Mouse (Mus musculus): ENCODE measurements around the gene Cfap77. TPM values are rescaled to one million over a fixed set of nuclear protein-coding genes. Genes with fewer than 3 reads are reported as not detected.

Cfap77 gene
- polyA plus RNA-seq, 1 experiment: 0.04 TPM

DNA sequence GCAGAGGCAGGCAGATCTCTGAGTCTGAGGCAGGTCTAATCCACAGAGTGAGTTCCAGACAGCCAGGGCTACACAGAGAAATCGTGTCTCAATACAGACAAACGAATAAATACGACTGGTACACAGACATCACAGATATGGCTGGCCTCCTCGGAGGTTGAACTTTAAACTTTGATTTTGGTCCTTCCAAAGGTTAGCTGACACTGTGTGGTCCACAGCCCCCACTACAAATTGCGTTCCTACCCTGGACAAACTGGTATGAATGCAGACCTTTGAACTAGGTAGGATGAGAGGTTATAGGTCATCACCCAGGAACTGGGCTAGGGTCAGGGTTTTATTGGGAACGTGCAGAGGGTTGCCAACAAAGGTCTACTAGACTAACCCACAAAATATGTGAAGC lies 47.2 kb downstream of the Cfap77 start:
- no peak for DNase-seq (ENCODE audit: low read depth, low spot score)
- 55% methylated on average over 6 of the region's 6 CpGs for WGBS

DNA sequence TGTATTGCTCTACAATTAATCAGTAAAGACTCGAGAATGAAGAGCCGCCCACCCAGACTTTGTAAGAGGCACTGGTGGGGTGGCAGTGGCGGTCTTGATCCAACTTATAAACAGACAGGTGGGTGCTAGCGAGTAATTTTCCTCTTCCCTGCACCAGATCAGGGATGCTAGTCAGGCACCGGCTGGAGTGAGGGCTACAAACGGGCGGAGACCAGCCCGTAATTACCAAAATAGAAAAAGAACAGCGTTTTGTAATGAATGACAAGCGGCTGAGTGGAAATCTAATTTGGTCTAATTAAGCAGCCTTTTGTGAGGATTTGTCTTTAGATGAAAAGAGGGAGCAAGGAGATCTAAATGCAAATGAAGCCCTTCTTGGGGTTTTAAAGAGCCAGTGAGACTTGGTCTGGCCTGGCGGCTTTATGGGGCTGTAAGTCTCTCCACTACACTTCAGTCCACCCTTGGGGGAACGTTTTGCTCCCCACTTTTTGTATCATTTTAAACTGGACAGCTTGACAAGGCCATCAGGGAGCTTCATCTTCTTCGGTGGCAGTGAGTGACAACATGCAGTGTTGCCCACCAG lies 48.3 kb downstream of the Cfap77 start:
- no peak for DNase-seq (ENCODE audit: low read depth, low spot score)
- WGBS: 74% methylated on average over 13 of the region's 13 CpGs

DNA sequence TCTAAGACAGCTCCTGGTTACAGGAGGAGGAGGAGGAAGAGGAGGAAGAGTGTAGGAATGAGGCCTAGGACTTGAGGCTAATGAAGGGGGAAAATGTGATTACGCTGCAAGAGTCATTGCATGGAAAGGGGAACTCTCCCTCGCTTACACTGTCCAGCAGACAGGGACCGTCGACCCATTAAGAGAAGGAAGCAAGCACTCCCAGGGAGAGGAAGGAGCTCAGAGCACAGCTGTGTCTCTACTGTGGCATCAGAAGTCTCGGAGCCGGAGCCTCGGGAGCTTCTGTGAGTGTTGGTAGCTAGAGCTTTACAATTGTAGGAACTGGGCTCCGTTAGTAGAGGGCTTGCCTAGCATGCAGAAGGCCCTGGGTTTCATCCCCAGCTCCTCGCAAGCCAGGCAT lies 50.8 kb downstream of the Cfap77 start:
- WGBS: 57% methylated on average over 9 of the region's 9 CpGs
- DNase-seq (ENCODE audit: low read depth, low spot score): no peak

DNA sequence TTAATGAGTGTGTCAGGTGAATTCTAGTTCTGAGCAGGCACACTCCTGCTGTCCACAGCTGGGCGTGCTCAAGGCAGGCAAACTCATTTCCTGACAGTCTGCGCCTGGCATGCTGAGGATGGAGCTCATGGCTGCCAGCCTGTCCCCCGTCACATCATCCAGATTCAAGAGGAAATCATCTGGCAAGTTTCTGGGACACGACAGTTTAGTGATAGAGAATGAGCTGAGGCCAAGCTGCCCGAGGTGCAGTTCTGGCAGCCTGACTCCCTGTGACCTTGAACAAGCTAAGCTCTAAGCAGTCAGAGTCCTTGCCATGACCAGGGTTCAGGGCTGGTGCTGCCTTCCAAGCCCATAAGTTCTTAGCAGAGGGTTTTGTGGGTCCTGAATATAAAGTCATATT lies 56.6 kb downstream of the Cfap77 start:
- WGBS: 38% methylated on average over 5 of the region's 5 CpGs
- DNase-seq (ENCODE audit: low read depth, low spot score): no peak

DNA sequence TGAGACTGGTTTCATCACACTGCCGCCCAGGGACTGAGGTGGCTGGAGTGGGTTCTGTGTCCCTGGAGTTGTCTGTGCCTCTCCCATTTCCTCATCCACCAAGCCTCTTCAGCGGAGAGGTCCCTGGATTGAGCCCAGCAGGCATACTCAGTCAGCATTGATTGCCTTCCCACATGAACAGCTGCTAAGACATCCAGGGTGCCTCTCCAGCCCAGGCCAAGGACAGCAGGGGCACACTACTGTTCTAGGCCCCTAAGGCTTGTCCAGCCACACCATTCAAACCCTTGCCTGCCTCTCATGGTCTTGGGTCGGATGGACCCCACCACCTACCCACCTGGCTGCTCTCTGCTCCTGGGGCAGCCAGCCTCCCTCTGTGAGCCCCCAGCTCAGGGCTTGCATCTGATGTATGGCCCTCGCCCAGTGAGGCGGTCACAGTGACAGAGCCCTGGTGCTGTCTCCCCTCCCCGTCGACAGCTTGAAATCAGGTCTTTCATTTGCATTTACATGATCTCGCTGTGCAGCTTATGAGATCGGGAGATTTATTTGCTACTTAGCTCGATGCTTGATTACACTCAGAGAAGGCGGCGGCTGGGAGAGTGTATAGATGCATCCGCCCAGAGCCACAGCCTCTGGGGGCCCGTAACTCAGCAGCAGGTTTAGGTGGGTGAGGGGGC lies 57.6 kb downstream of the Cfap77 start:
- no peak for DNase-seq (ENCODE audit: low read depth, low spot score)
- 59% methylated on average over 14 of the region's 14 CpGs for WGBS

DNA sequence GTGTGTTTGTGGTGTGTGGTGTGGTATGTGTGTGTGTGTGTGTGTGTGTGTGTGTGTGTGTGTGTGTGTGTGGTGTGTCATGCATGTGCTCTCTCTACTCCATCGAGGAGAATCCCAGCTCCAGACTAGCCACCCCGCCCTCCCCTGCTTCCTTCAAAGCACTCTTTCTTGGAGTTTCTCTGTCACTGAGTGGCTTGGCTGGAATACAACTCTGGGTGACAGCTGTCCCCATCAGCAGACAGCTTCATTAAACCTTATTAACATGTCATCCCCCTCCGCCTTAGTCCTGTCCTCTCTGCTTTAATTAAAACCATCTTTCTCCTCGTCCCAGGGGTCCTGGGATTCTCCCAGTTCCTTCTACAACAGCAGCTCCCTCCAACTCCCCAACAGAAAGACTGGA lies 59.4 kb downstream of the Cfap77 start:
- 57% methylated on average over 4 of the region's 4 CpGs for WGBS
- no peak for DNase-seq (ENCODE audit: low read depth, low spot score)

DNA sequence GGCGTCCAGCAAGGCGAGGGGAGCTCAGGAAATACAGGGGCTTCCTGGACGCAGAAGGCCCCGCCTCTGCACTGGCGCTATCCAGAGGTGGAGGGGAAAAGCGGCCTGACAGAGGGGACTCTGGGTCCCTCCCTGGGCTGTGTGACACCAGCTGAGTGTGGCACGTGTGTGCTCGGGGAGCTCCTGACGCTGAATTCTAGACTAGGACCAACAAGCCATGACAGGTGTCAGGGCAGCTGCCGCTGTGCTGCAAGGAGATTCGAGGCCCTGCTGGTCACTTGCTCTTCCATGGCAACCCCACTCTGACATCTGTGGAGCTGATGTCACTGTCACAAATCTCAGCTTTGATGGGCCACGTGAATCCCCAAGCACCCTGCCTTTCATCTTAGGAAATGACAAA lies 60.9 kb downstream of the Cfap77 start:
- 67% methylated on average over 12 of the region's 12 CpGs for WGBS
- no peak for DNase-seq (ENCODE audit: low read depth, low spot score)

DNA sequence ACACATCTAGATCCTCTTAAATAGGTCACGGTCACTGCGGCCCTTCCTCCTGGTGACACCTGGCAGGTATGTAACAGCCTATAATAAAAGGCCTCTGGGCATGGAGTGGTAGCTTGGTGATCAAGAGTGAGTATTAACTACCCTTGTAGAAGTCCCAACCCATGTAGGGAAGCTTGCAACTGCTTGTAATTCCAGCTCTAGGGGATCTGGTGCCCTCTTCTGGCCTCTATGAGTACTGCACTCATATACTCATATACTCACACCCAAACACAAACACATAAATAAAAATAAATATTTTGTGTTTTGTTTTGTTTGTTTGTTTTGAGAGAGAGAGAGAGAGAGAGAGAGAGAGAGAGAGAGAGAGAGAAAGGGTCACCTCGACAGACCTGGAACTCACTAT lies 66.1 kb downstream of the Cfap77 start:
- 96% methylated on average over 3 of the region's 3 CpGs for WGBS
- no peak for DNase-seq (ENCODE audit: low read depth, low spot score)

DNA sequence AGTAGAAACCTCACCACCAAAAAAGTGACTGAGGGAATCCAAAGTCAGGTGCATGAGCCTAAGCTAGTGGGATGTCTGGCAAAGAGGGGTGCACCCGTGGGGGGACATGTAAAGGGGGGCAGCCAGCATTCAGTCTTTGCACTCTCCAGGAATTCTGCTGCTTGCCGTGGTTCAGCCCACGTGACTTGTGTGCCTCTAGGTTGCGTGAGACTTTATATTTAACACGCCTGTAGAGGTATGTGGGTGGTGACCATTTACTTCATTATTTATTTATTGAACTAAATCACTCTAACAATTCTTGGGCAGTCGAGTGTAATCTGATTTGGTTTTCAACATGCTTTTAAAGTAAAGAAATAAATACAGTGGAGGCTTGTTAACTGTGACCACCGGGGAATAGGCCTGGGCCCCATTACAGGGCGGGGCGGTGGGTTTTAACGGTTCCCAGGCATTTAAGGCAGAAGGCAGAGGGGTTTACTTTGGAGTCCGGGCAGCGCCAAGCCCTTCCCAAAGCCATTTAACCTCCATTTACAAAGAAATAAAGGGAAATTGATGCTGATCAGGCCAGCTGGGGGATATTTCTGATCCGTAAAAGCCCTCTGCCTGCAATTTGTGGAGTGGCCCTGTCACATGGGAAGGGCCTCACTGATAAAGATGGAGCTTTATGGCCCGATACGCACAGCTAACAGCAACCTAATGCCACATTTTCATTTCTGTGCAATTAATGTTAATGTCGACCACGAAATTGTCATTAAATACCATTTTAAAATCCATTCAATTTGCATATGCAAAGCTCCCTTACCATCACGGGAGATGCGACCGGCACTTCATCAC lies 74.6 kb downstream of the Cfap77 start:
- DNase-seq (ENCODE audit: low read depth, low spot score): no peak
- WGBS: 56% methylated on average over 20 of the region's 20 CpGs

DNA sequence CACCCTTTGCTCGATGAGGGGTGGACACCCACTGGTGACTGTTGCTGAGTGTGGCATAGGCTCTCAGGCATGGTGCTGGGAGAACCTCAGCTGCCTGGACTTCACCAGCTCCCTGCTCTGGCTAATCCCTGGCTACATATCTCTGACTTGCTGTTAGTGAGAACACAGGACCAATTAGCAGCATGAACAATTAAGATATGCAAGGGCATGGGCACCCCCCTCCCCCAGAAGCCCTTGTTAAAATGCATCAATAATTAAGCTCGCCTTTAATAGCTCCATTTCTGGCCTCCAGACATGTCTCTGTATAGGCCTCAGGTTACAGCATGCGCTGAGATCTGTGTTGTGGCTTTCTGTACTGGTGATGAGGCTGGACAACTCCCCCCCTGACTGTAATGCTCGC lies 76.4 kb downstream of the Cfap77 start:
- 66% methylated on average over 4 of the region's 4 CpGs for WGBS
- no peak for DNase-seq (ENCODE audit: low read depth, low spot score)

DNA sequence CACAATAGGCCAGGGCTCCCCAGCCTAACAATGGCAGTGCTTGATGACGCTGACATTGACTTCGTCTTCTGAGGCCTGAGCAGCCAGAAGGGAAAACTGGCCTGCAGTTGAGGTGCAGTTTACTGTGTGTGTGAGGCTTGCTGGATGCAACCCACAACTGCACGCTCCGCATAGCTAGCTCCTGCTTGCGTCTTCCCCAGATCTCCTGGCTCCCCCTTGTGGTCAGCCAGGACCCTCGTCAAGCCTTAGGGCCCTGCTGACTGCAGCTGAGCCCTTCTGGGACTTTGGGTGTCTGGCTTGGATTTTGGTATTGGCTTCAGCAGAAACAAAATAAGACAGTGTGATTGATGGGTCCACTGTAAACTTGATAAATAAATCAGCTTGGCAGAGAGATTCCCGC lies 78.2 kb downstream of the Cfap77 start:
- WGBS: 13% methylated on average over 7 of the region's 7 CpGs

DNA sequence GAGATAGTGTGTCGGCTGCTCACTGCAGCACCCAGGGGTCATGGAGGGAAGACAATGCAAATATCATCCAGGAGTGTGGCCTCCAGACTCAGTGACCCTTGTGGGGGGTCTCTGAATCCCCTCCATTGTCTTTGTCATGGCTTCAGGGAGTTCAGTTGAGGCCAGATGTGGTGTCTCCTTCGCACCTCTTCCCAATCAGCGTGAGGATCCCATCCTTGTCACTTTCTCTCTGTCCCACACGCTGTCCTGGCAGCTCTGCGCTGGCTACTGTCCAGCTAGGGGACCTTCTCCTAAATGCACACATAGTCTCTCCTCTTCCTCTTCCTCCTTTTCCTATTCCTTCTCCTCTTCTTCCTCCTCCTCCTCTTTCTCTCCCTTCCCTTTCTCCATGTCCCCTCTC lies 79.3 kb downstream of the Cfap77 start:
- DNase-seq (ENCODE audit: low read depth, low spot score): no peak
- 86% methylated on average over 5 of the region's 5 CpGs for WGBS

More for the DNA sequence above, 78.2 kb downstream of the Cfap77 start:
- peak; percentile 19 for DNase-seq (ENCODE audit: low read depth, low spot score)

DNA sequence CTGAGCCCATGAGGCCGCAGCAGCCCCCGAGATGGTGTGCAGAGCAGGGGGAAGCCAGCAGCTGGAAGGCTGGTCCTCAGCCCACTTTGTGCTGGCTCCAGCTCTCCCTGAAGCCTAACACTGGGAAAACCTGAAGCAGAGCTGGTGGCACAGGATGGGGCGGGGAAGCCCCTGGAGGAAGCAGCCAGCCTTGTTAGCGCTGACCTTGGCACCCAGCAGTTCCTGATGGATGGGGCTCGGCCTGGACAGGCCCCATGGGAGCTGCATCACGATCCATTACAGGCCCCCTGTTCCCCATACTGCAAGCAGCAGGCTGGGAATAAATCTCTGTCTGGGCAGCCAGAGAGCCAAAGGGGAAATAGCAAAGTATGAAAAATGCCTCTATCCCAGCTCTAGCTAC lies 80.3 kb downstream of the Cfap77 start:
- 13% methylated on average over 6 of the region's 6 CpGs for whole genome bisulfite sequencing
- DNase-seq (ENCODE audit: low read depth, low spot score): no peak

DNA sequence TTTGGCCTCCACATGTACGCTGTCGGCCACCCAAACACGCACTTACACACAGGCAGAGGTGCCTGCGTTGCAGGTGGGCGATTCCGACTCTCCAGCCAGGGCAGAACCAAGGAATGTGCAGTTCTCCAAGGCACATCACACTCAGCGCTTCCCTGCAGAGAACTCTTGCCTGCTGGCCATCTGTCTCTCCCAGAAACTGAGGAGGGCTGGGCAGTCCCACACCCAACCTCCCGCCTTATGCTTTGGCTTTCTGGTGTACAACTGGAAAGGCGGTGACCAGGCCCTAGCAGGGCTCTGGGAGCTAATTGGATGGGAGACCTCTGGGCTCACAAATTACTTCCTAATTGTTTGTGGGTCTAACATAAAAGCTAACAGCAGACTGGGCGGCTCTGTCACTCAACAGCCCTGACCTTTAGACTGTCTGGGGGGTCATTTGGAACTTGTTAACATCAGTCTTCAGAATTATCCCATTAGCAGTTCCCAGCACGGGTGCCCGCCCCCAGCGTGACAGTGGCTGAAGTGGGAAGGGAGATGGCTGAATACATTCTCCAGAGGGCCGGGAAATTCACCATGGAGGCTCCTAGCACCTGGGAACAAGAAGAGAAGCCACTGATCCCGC lies 80.9 kb downstream of the Cfap77 start:
- DNase-seq (ENCODE audit: low read depth, low spot score): peak; percentile 21
- 33% methylated on average over 15 of the region's 15 CpGs for WGBS

DNA sequence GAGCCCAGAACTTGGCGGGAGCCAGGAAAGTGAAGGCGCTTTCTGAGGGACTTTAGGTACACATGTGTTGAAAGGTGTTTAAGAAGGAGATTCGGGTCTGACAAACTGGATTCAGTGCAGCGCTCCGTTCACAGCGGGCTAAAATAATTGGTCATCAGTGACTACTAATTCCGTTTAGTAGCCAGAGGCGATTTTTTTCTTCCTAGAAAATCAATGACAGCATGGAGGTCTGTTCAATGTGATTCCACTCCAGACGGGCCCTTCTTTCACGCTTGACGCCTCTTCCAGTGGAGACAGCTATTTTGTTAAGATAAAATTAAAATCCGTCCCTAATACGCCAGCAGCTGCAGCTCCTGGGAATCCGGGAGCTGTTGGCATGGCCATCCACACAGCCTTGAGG lies 84.4 kb downstream of the Cfap77 start:
- WGBS: 88% methylated on average over 14 of the region's 14 CpGs
- DNase-seq (ENCODE audit: low read depth, low spot score): no peak

DNA sequence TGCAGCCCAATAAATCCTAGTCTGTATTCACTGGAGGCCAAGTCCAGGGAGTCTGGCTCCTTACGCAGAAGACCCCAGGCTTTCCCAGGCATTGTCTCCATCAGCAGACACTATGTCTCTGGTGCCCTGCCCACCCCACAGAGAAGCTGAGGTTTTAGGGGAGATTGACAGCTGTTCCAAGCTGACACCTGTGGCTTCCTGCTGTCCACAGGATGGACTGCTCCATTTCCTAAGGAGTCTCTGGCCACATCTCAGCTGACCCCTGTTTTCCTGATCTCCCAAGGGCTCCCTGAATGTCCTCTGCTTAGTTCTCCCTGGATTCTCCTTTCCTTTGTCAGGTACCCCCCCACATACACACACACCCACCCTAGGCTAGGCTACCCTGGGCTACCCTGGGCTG lies 86.6 kb downstream of the Cfap77 start:
- no peak for DNase-seq (ENCODE audit: low read depth, low spot score)
- 76% methylated on average over 1 of the region's 1 CpGs for WGBS

DNA sequence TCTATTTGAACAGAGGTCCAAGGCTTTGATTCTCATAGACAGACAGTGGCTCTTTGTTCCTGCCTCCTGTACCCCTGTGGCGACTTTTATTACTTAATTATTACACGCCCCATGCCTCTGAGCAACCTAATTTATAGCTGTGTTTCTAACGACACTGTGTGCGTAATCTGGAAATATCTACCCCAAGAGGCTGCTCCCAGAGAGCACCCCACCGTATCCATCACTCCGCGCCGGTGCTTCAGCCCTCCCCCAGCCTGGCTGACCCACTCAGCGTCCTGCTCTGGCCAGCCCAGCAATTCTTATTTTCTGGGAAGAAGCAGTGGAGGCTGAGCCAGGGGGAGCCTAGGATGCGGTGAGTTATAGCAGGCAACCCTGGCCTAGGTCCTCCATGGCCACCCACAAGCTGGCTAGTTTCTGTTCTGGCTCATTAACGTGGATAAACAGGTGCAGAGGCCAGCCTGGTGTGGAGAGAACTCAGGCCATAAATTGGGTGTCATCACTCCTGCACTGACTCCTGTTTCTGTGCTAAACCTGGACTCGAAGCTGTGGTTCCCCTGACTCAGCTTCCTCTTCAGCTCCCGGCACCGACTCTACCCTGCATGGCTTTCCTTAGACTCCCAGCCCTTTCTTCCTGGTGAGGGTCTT lies 88.6 kb downstream of the Cfap77 start:
- no peak for DNase-seq (ENCODE audit: low read depth, low spot score)
- 16% methylated on average over 14 of the region's 14 CpGs for WGBS

DNA sequence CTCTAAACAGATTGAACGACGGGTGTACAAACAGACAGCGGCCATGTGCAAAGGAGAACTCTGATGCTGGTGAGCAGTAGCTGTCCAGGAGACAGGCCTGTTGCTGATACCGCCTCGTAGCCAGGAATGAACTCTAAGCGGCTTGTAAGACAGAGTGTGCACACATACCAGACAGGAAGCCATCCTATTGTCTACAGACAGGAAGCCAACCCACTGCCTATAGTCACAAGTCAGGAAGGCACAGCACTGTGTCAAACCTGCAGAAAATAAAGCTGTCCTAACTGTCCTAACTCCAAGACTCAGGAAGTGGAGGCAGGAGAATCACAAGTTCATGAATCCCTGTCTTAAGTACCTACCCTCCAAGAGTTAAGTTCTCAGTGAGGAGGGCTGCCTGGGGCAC lies 91.3 kb downstream of the Cfap77 start:
- 71% methylated on average over 6 of the region's 6 CpGs for WGBS

DNA sequence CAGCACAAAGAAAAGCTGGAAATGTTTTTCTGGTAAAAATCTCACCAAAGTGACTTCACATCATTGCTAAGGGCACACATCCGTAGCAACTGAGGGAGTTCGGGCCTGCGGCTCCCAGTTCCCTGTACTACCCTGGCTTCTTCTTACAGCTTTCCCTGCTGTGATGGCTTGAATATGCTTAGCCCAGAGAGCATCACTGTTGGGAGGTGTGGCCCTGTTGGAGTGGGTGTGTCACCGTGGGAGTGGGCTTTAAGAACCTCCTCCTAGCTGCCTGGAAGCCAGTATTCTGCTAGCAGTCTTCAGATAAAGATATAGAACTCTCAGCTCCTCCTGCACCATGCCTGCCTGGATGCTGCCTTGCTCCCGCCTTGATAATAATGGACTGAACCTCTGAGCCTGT lies 93.2 kb downstream of the Cfap77 start:
- no peak for DNase-seq (ENCODE audit: low read depth, low spot score)
- WGBS: 71% methylated on average over 5 of the region's 5 CpGs

More for the DNA sequence above, 91.3 kb downstream of the Cfap77 start:
- DNase-seq (ENCODE audit: low read depth, low spot score): no peak

DNA sequence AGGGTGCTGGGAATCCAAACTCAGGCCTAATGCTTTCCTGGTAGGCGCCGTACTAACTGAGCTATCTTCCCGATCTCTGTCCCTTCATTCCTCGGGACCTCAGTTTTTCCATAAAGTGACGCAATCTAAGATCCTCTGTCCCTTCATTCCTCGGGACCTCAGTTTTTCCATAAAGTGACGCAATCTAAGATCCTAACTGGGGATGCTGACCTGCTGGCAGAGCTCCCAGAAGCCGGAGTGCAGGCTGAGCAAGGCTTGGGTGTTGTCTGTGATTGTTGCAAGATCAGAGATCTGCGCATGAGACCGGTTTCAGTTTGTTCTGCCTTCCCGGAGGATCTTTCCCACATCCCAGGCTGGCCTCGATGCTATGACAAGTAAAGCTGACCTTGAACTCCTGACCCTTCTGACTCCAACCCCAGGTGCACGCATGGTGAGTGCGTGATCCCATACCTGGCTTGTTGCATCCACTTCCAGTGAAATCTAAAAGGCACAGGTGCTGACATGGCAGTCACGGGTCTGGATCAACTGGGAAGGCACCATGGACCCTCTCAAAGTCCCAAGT lies 93.8 kb downstream of the Cfap77 start:
- DNase-seq (ENCODE audit: low read depth, low spot score): no peak

More for the DNA sequence above, 93.8 kb downstream of the Cfap77 start:
- 57% methylated on average over 15 of the region's 15 CpGs for WGBS

Measured in large intestine, adult 2 months (tissue).